Comparison of ENCODE assay signal across 7 mouse cellular contexts in genomic region chr3:95676745-95677419, GRCm38 (mm10). TPM values are rescaled to one million over a fixed set of nuclear protein-coding genes. Genes with fewer than 3 reads are reported as not detected.
A peak's percentile ranks its signal among the peaks of the same experiment; 100 is the strongest.
DNase-seq lines count a peak whose midpoint lies in the region; ATAC-seq and TF ChIP-seq lines count a peak whose summit lies in the region.

No protein-coding gene starts in this region.

- no peak overlapping the region for H3K4me3 ChIP-seq in C2C12 (ENCODE audit: insufficient read depth, poor library complexity, severe bottlenecking)
- H3K4me3 ChIP-seq in heart, embryonic 15.5 days = no peak overlapping the region
- H3K4me3 ChIP-seq in macrophage (ENCODE audit: inconsistent target) = no peak overlapping the region

- H3K4me1 ChIP-seq in heart, embryonic 15.5 days (replicated peaks) = peaks cover 72% of the 10 kb centered on the region

- H3K79me2 ChIP-seq in C2C12 (ENCODE audit: control insufficient read depth, insufficient read depth) = peaks cover 49% of the 10 kb centered on the region
- H3K79me2 ChIP-seq in macrophage (ENCODE audit: inconsistent target) = peaks cover 53% of the 10 kb centered on the region

- no peak overlapping the region for H3K4me2 ChIP-seq in heart, embryonic 15.5 days

- H3K36me3 ChIP-seq in C2C12 (ENCODE audit: control insufficient read depth, insufficient read depth) (peaks cover 18% of the 10 kb centered on the region), macrophage (ENCODE audit: inconsistent target) (no peaks in the 10 kb centered on the region)
- H3K36me3 ChIP-seq in heart, embryonic 15.5 days = no peaks in the 10 kb centered on the region

- TF ChIP-seq CTCF in C2C12 (IDR thresholded peaks at IDR 0.05; ENCODE audit: control insufficient read depth, insufficient read depth, insufficient read length) = peak; percentile 94

- no peak overlapping the region for H3K9ac ChIP-seq in heart, embryonic 15.5 days

- peaks cover 13% of the 10 kb centered on the region for H3K79me3 ChIP-seq in C2C12 (ENCODE audit: low read depth)

- no peaks in the 10 kb centered on the region for H3K27me3 ChIP-seq in C2C12 (ENCODE audit: control insufficient read depth, insufficient read depth, insufficient read length)
- H3K27me3 ChIP-seq in heart, embryonic 15.5 days = no peaks in the 10 kb centered on the region

- 0 out of 2 replicates have a peak, but pooled peaks have one; percentile 17 for ATAC-seq in common myeloid progenitor, adult 5-6 weeks (replicated peaks; ENCODE audit: low read depth, poor library complexity, severe bottlenecking)
- no peak for ATAC-seq in heart, embryonic 15.5 days (replicated peaks; ENCODE audit: insufficient number of reproducible peaks, insufficient read depth, low FRiP score, low read depth)

- H3K9me3 ChIP-seq in heart, embryonic 15.5 days (replicated peaks) = no peaks in the 10 kb centered on the region

- DNase-seq in NIH3T3 (ENCODE audit: low read depth) = peak; percentile 79
- DNase-seq in layer of hippocampus, adult 9-11 months = peak; percentile 63
- DNase-seq in spleen, postnatal 14 days (ENCODE audit: low spot score in 2 of 2) = peak; percentile 53 to 75

- H3ac ChIP-seq in C2C12 (ENCODE audit: control insufficient read depth, insufficient read length, low read depth) = no peak overlapping the region

- WGBS in heart, embryonic 15.5 days = 60% methylated on average over 15 of the region's 15 CpGs
- 54% methylated on average over 15 of the region's 15 CpGs for WGBS in macrophage (ENCODE audit: missing documents)

- H3K27ac ChIP-seq in heart, embryonic 15.5 days = peak overlapping the region; percentile 97
- peak overlapping the region; percentile 98 for H3K27ac ChIP-seq in macrophage

TF ChIP-seq in C2C12, 6 proteins besides CTCF, POLR2A, EP300 and RAD21:
- no peak for TF ChIP-seq MYOG (IDR thresholded peaks at IDR 0.05; ENCODE audit: control insufficient read depth, extremely low read depth, insufficient read length)
- no peak for TF ChIP-seq CEBPB (IDR thresholded peaks at IDR 0.05; ENCODE audit: low read depth)
- no peak for TF ChIP-seq USF1 (IDR thresholded peaks at IDR 0.05; ENCODE audit: low read depth)
- no peak for TF ChIP-seq MYOD1 (IDR thresholded peaks at IDR 0.05; ENCODE audit: control insufficient read depth, insufficient read length, low read depth)
- no peak for TF ChIP-seq MAX (IDR thresholded peaks at IDR 0.05)
- TF ChIP-seq FOSL1 (IDR thresholded peaks at IDR 0.05; ENCODE audit: insufficient read depth, low read length, poor library complexity, severe bottlenecking) = no peak
TF ChIP-seq in C2C12: peak in this region for 0.

RNA-seq across cellular contexts. Expression of gene Adamtsl4, which starts 10.8 kb away (rescaled TPM):
- polyA plus RNA-seq in C2C12 (2012; fragmentation: generic; extraction: Trizol) (3.1 TPM), macrophage (2018) (0.38 to 3.1 TPM (median 1.9 TPM) in 3 replicates)
- total RNA-seq in common myeloid progenitor, adult 5-6 weeks (2017) = 0.37 TPM in 1 of 2 replicates, not detected in the other
- 6.9 and 10.6 TPM in 2 replicates for polyA plus RNA-seq in heart, embryonic 15.5 days (2015; fragmentation: Nextera tagmentation; extraction: Ambion mirVana)
- total RNA-seq in macrophage (2018; cell fraction: chromatin; rRNA removed) = 1 to 10 TPM in 21 of 26 experiments, under 1 TPM in 5; 0.40 to 8.2 (median 3.2) TPM
- total RNA-seq in macrophage (2018; cell fraction: cytosol; rRNA removed) = 1 to 10 TPM in 13 of 26 experiments, under 1 TPM in 13; 0.22 to 4.1 (median 1.2) TPM
- total RNA-seq in macrophage (2018; cell fraction: nucleus; rRNA removed) = 1 to 10 TPM in 21 of 26 experiments, under 1 TPM in 5; 0.21 to 9.6 (median 2.3) TPM

RNA-seq across cellular contexts. Expression of gene Mcl1, which starts 18.3 kb away (rescaled TPM):
- polyA plus RNA-seq in C2C12 (2012; fragmentation: generic; extraction: Trizol) = 46.4 TPM
- 141 and 159 TPM in 2 replicates for total RNA-seq in common myeloid progenitor, adult 5-6 weeks (2017)
- 38.4 and 45.4 TPM in 2 replicates for polyA plus RNA-seq in heart, embryonic 15.5 days (2015; fragmentation: Nextera tagmentation; extraction: Ambion mirVana)
- 1,000 to 10,000 TPM in 10 of 26 experiments, 100 to 1,000 TPM in 16; 471 to 2,042 (median 842) TPM for total RNA-seq in macrophage (2018; cell fraction: chromatin; rRNA removed)
- total RNA-seq in macrophage (2018; cell fraction: cytosol; rRNA removed) = 1,000 to 10,000 TPM in 4 of 26 experiments, 100 to 1,000 TPM in 22; 492 to 1,133 (median 611) TPM
- total RNA-seq in macrophage (2018; cell fraction: nucleus; rRNA removed) = 1,000 to 10,000 TPM in 21 of 26 experiments, 100 to 1,000 TPM in 5; 701 to 2,394 (median 1,238) TPM
- 251 to 507 TPM (median 488 TPM) in 3 replicates for polyA plus RNA-seq in macrophage (2018)

RNA-seq across cellular contexts. Expression of gene Ensa, which starts 52.1 kb away (rescaled TPM):
- polyA plus RNA-seq in C2C12 (2012; fragmentation: generic; extraction: Trizol) = 42.0 TPM
- total RNA-seq in common myeloid progenitor, adult 5-6 weeks (2017) = 79.4 and 79.7 TPM in 2 replicates
- polyA plus RNA-seq in heart, embryonic 15.5 days (2015; fragmentation: Nextera tagmentation; extraction: Ambion mirVana) = 45.8 and 53.7 TPM in 2 replicates
- total RNA-seq in macrophage (2018; cell fraction: chromatin; rRNA removed) = 100 to 1,000 TPM; 114 to 467 (median 312) TPM
- total RNA-seq in macrophage (2018; cell fraction: cytosol; rRNA removed) = 100 to 1,000 TPM in 22 of 26 experiments, 10 to 100 TPM in 4; 85.2 to 121 (median 110) TPM
- 100 to 1,000 TPM; 134 to 367 (median 267) TPM for total RNA-seq in macrophage (2018; cell fraction: nucleus; rRNA removed)
- polyA plus RNA-seq in macrophage (2018) = 79.1 to 122 TPM (median 121 TPM) in 3 replicates
